Mouse (Mus musculus) intestine, postnatal 0 days (tissue): ENCODE results near the gene Olfr1472. TPM values are rescaled to one million over a fixed set of nuclear protein-coding genes. Genes with fewer than 3 reads are reported as not detected.
"Not testable (repeated sequence)": the region's sequence is repeated elsewhere in the genome, so short reads cannot be mapped to it uniquely, and the experiment has no call there.

Experiments used
- ATAC-seq: fragments of 200-750 bp; cut with Nextera tagmentation; 2 replicates; pipeline ENCODE4 v1.8.0; 2017; ENCODE audit warnings: mild to moderate bottlenecking, moderate TSS enrichment, moderate library complexity
- H3K27ac ChIP-seq: fragments of 300-500 bp; sonication (generic); 2 replicates; pipeline ENCODE4 v1.5.1; 2014; ENCODE audit warnings: mild to moderate bottlenecking, low read depth, low read length, moderate library complexity
- H3K27me3 ChIP-seq: fragments of 300-500 bp; sonication (generic); replicated peaks from 2 replicates; pipeline ENCODE4 v1.6.1; 2014; ENCODE audit warnings: low read length, mixed read lengths; ENCODE audit not compliant: control insufficient read depth, insufficient read depth
- H3K36me3 ChIP-seq: fragments of 300-500 bp; sonication (generic); 2 replicates; pipeline ENCODE4 v1.6.1; 2014; ENCODE audit warnings: mild to moderate bottlenecking, moderate library complexity; ENCODE audit not compliant: control insufficient read depth, insufficient read depth
- H3K4me1 ChIP-seq: fragments of 300-500 bp; sonication (generic); replicated peaks from 2 replicates; pipeline ENCODE4 v1.6.1; 2014; ENCODE audit warnings: antibody characterized with exemption, low read length, mixed read lengths; ENCODE audit not compliant: control insufficient read depth, insufficient read depth
- H3K4me2 ChIP-seq: fragments of 300-500 bp; sonication (generic); replicated peaks from 2 replicates; pipeline ENCODE4 v1.6.1; 2014; ENCODE audit warnings: low read depth, mild to moderate bottlenecking, moderate library complexity
- H3K4me3 ChIP-seq: fragments of 300-500 bp; sonication (generic); 2 replicates; pipeline ENCODE4 v1.5.1; 2014; ENCODE audit warnings: low read depth, low read length
- H3K9ac ChIP-seq: fragments of 300-500 bp; sonication (generic); 2 replicates; pipeline ENCODE4 v1.6.1; 2014; ENCODE audit warnings: mild to moderate bottlenecking, low read depth, low read length
- H3K9me3 ChIP-seq: fragments of 300-500 bp; sonication (generic); 2 replicates; pipeline ENCODE4 v1.6.1; 2016; ENCODE audit warnings: mixed run types; ENCODE audit not compliant: control insufficient read depth
- CTCF ChIP-seq: sonication (generic); IDR thresholded peaks from 2 replicates; pipeline ENCODE4 v1.5.1; 2016; ENCODE audit warnings: low read depth, mild to moderate bottlenecking, control low read depth, antibody characterized with exemption, moderate library complexity
- WGBS: fragments of 180-500 bp; shearing (Covaris S2); extraction: QIAGEN DNeasy Blood & Tissue Kit; methylation state at CpG from one replicate; pipeline ENCODE4 v1.1.7; 2014; 5-methylcytosine and 5-hydroxymethylcytosine counted together
- polyA plus RNA-seq: library from polyadenylated mRNA; unstranded; fragments of >200 nt; fragmentation: Nextera tagmentation; extraction: Ambion mirVana; gene quantifications from 2 replicates; pipeline ENCODE4 v1.2.1, GENCODE M21; 2015

Olfr1472 gene
- not detected in 2 replicates for polyA plus RNA-seq

DNA sequence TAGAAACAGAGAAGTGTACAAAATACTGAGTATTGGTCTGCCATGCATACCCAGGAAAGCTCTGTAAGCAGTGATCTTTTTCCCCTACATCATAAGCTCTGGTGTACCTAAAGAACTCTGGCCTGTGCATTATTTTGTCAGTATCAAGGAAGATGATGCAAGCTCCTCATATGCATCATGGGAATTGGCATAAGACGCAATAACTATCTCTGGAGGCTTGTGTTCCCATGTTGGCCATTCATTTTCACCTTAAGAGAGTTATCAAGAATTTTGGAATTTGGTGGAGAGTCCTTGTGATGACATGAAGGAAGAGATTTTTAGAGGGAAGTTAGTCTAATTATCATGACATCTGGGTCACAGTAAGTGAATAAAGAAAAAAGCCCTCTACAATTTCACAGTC is at the start of gene Olfr1472:
TSS of gene Olfr1472 (minus strand) at position 101 of the 400 bp plus-strand sequence.
- no peaks in the 10 kb centered on the region for H3K36me3 ChIP-seq
- no peak within 1 kb of the TSS for H3K9ac ChIP-seq
- 79% methylated on average over 1 of the region's 1 CpGs for WGBS
- H3K4me2 ChIP-seq, result no peak within 1 kb of the TSS
- no peak within 1 kb of the TSS for H3K4me3 ChIP-seq
- H3K9me3 ChIP-seq, result no peaks in the 10 kb centered on the region
- H3K4me1 ChIP-seq, result no peaks in the 10 kb centered on the region
- no peak for ATAC-seq
- no peaks in the 10 kb centered on the region for H3K27me3 ChIP-seq
- no peak for TF ChIP-seq CTCF
- no peak within 1 kb of the TSS for H3K27ac ChIP-seq

DNA sequence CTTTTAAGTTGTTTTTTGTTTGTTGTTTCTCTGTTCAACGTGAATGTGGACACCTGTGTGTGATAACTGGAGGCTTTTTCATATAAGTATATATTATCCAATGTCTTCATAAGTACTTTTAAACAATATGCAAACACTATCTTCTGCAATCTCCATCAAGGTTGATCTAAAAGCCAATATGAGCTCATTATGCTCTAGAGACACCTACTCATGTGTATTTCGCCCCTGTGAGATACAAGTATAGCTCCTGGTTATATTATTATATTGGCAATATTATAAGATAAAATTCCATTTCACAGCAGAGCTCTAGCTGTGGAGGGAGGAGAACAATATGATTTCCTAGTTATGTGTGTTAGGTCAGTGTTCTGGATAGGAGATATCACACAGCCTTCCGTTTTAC is 44.4 kb upstream of the Olfr1472 start, which contains the start of gene Olfr1477:
TSS of gene Olfr1477 (plus strand) at position 301 of the 400 bp plus-strand sequence.
- Histone ChIP-seq H3K4me3 (no peak within 1 kb of the TSS), H3K27me3 (no peaks in the 10 kb centered on the region), H3K36me3 (no peaks in the 10 kb centered on the region), H3K4me1 (no peaks in the 10 kb centered on the region), H3K9me3 (no peaks in the 10 kb centered on the region; the same call in 1 of the 2 replicates), H3K4me2 (no peak within 1 kb of the TSS), H3K9ac (no peak within 1 kb of the TSS), H3K27ac (no peak within 1 kb of the TSS)
- WGBS, result 70% methylated on average over 3 of the region's 3 CpGs
- ATAC-seq, result no peak
- no peak for TF ChIP-seq CTCF

DNA sequence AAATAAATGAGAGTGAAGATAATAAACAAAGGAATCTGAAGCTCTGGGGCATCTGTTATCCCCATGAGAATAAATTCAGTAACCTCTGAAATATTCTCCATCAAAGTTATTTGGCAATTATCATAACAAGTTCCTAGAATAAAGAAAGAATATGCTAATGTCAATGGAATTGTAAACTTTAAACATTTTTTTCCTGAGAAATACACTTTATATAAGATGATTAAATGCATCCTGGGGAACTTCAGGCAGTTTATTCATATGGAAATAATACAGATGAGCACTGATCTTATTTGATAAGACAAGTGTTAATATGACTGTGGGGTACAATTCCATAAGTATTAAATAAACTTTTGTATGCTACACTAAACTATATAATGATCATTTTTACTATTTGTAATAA is 24.2 kb upstream of the Olfr1472 start, which contains the start of gene Olfr1475:
TSS of gene Olfr1475 (minus strand) at position 101 of the 400 bp plus-strand sequence.
- no peaks in the 10 kb centered on the region for H3K9me3 ChIP-seq
- no peak within 1 kb of the TSS for H3K27ac ChIP-seq
- no peaks in the 10 kb centered on the region for H3K27me3 ChIP-seq
- ATAC-seq, result no peak
- no peak within 1 kb of the TSS for H3K4me2 ChIP-seq
- H3K36me3 ChIP-seq, result no peaks in the 10 kb centered on the region
- H3K4me3 ChIP-seq, result no peak within 1 kb of the TSS
- no peak within 1 kb of the TSS for H3K9ac ChIP-seq
- no peak for TF ChIP-seq CTCF
- no peaks in the 10 kb centered on the region for H3K4me1 ChIP-seq

DNA sequence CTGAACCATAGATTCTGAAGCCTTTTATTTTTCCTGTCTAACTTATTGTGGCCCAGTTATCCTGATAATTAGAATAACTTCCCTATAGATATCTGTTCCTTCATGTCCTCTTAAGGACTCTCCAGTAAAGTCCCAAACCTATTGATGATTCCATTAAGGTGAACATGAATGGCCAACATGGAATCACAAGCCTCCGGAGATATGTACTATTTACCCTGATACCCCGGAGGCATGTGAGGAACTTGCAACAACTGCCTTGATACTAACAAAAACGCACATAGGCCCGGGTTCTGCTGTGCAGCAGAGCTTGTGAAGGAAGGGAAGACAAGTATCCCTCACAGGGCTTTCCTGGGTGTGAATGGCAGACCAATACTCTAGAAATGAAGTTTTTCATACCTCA is 13.4 kb upstream of the Olfr1472 start, which contains the start of gene Olfr1474:
TSS of gene Olfr1474 (plus strand) at position 301 of the 400 bp plus-strand sequence.
- WGBS, result 76% methylated on average over 4 of the region's 4 CpGs
- H3K4me1 ChIP-seq, result not testable (repeated sequence)

DNA sequence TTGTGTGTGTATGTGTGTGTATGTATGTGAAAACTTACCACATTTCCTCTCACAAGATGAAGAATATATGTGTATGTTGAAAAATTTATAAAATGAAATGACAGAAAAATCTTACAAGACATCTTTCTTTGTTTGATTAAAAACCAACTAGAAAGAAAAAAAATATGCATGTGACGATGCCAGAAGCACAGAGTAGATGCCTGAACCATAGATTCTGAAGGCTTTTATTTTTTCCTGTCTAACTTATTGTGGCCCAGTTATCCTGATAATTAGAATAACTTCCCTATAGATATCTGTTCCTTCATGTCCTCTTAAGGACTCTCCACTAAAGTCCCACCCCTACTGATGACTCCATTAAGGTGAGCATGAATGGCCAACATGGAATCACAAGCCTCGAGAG is 12.8 kb downstream of the Olfr1472 start, which contains the start of gene Olfr1471:
TSS of gene Olfr1471 (plus strand) at position 301 of the 400 bp plus-strand sequence.
- not testable (repeated sequence) for H3K27me3 ChIP-seq, H3K4me3 ChIP-seq, ATAC-seq, H3K4me2 ChIP-seq, H3K36me3 ChIP-seq, H3K4me1 ChIP-seq, H3K9ac ChIP-seq, H3K9me3 ChIP-seq, H3K27ac ChIP-seq
- 65% methylated on average over 2 of the region's 2 CpGs for WGBS

More for the DNA sequence above, 13.4 kb upstream of the Olfr1472 start, which contains the start of gene Olfr1474:
- H3K36me3 ChIP-seq, H3K27ac ChIP-seq, H3K27me3 ChIP-seq, H3K9ac ChIP-seq, ATAC-seq, H3K9me3 ChIP-seq, H3K4me2 ChIP-seq, H3K4me3 ChIP-seq: not testable (repeated sequence)

DNA sequence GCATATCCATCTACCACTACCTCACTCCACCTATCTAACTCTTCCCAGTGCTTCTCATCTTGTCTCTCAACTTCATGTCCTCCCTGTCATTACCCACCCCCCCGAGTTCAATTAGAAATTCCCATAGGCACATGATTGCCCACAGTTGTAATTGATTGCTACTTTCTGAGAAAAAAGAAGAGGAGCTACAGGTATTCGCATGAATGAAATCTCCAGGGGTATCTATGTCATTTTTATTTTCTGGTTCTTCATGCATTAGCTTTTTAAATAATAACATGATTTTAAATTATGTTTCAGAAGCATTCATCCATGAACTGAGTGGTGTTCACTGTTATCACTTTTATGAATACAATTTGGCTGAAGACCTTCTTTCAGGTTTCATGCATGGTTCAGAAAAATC is 48.3 kb downstream of the Olfr1472 start, which contains the start of gene Olfr1469:
TSS of gene Olfr1469 (plus strand) at position 301 of the 400 bp plus-strand sequence.
- no peaks in the 10 kb centered on the region for H3K9me3 ChIP-seq
- H3K4me1 ChIP-seq, result no peaks in the 10 kb centered on the region
- TF ChIP-seq CTCF, result no peak
- H3K4me3 ChIP-seq, result no peak within 1 kb of the TSS
- H3K4me2 ChIP-seq, result no peak within 1 kb of the TSS
- ATAC-seq, result no peak
- H3K27me3 ChIP-seq, result no peaks in the 10 kb centered on the region
- 76% methylated on average over 2 of the region's 2 CpGs for WGBS
- no peaks in the 10 kb centered on the region for H3K36me3 ChIP-seq
- H3K9ac ChIP-seq, result no peak within 1 kb of the TSS
- H3K27ac ChIP-seq, result no peak within 1 kb of the TSS

Other genes with a start within 250 kb of the Olfr1472 start
- gene Olfr1463, start 224.8 kb downstream of the Olfr1472 start, polyA plus RNA-seq, result not detected in 2 replicates
- not detected in 2 replicates for gene Olfr1465, start 140.5 kb downstream of the Olfr1472 start, polyA plus RNA-seq
- gene Olfr1466, start 117.2 kb downstream of the Olfr1472 start, polyA plus RNA-seq, result not detected in 2 replicates
- not detected in 2 replicates for gene Olfr1467, start 93.8 kb downstream of the Olfr1472 start, polyA plus RNA-seq
- gene Olfr1469, start 48.2 kb downstream of the Olfr1472 start, polyA plus RNA-seq, result not detected in 2 replicates
- not detected in 2 replicates for gene Olfr1471, start 12.7 kb downstream of the Olfr1472 start, polyA plus RNA-seq
- not detected in 2 replicates for gene Olfr1474, start 13.5 kb upstream of the Olfr1472 start, polyA plus RNA-seq
- not detected in 2 replicates for gene Olfr1475, start 24.1 kb upstream of the Olfr1472 start, polyA plus RNA-seq
- not detected in 2 replicates for gene Olfr1477, start 44.5 kb upstream of the Olfr1472 start, polyA plus RNA-seq
- gene Olfr1480, start 71.8 kb upstream of the Olfr1472 start, polyA plus RNA-seq, result not detected in 2 replicates
- gene Olfr1484, start 127.4 kb upstream of the Olfr1472 start, polyA plus RNA-seq, result not detected in 2 replicates
- gene Olfr1487, start 161.3 kb upstream of the Olfr1472 start, polyA plus RNA-seq, result not detected in 2 replicates
- gene Olfr1489, start 175.5 kb upstream of the Olfr1472 start, polyA plus RNA-seq, result not detected in 2 replicates
- not detected in 2 replicates for gene Olfr1490, start 195.0 kb upstream of the Olfr1472 start, polyA plus RNA-seq
- gene Olfr1491, start 241.2 kb upstream of the Olfr1472 start, polyA plus RNA-seq, result not detected in 2 replicates